In the genomic region with DNA sequence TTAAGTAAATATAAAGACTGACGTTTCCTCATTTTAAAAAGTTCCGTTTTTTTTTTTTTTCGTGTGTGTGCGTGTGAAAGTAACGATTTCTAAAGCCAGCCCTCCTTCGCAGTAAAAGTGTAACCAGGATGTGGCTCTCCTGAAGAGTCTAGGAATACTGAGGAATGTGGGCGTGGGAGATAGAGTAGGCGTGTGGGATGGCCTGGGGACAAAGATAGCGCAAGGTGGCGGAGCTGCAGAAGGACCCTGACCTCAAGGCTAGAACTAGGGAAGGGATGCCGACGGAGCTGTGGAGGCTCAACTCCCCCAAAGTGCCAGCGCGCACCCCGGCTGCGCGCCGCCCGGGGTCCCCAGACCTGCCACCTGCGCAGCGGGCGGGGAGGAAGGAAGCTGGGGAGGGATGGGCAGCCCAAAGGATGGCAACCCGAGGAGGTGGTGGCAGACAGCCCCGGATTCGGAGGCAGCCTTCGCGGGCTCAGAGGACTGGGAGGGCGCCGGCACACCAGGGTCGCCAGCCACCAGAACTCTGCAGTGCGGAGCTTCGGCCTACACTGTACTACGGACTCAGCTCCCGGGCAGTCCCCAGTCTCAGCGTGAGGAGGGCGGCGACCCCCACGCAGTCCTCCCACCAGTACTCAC, we compare ENCODE assay signal across 8 mouse cellular contexts. TPM values are rescaled to one million over a fixed set of nuclear protein-coding genes. Genes with fewer than 3 reads are reported as not detected.
A peak's percentile ranks its signal among the peaks of the same experiment; 100 is the strongest.
DNase-seq lines count a peak whose midpoint lies in the region; ATAC-seq and TF ChIP-seq lines count a peak whose summit lies in the region.

No protein-coding gene starts in this region.

- TF ChIP-seq POLR2A in bone marrow macrophage, adult 2 months (IDR thresholded peaks at IDR 0.05; ENCODE audit: borderline replicate concordance, low read depth, low read length): no peak
- no peak for TF ChIP-seq POLR2A in limb, embryonic 14.5 days (IDR thresholded peaks at IDR 0.05; ENCODE audit: borderline replicate concordance, extremely low read depth, insufficient read depth, insufficient read length)

- peaks cover 30% of the 10 kb centered on the region for H3K36me3 ChIP-seq in heart, embryonic 14.5 days (ENCODE audit: control insufficient read depth, insufficient read depth, low read length)
- peaks cover 20% of the 10 kb centered on the region for H3K36me3 ChIP-seq in limb, embryonic 14.5 days (ENCODE audit: control insufficient read depth, insufficient read depth, low read length)
- H3K36me3 ChIP-seq in midbrain, embryonic 14.5 days (ENCODE audit: control insufficient read depth, insufficient read depth, low read length): no peaks in the 10 kb centered on the region

- peak; percentile 32; the same call in 1 of the 2 replicates for ATAC-seq in heart, embryonic 14.5 days (ENCODE audit: insufficient number of reproducible peaks, insufficient read depth, low FRiP score, low read depth)
- ATAC-seq in limb, embryonic 14.5 days (ENCODE audit: low FRiP score, low read depth): peak; percentile 77
- ATAC-seq in midbrain, embryonic 14.5 days (ENCODE audit: low FRiP score, low TSS enrichment): peak; percentile 84

- peak; percentile 17 for DNase-seq in ovary, adult 18-20 months (ENCODE audit: low spot score)
- DNase-seq in ovary, postnatal 10 days (ENCODE audit: low spot score): no peak
- peak; percentile 40 for DNase-seq in limb, embryonic 14.5 days (ENCODE audit: low spot score)
- DNase-seq in midbrain, embryonic 14.5 days: peak; percentile 42
- no peak for DNase-seq in layer of hippocampus, adult 8-10 months (ENCODE audit: low spot score in 2 of 2)
- no peak for DNase-seq in layer of hippocampus, postnatal 25 days (ENCODE audit: extremely low spot score in 1 of 2, low spot score in 1 of 2)

- peak overlapping the region; percentile 76 for H3K9ac ChIP-seq in heart, embryonic 14.5 days (ENCODE audit: low read length)
- peak overlapping the region; percentile 64 for H3K9ac ChIP-seq in limb, embryonic 14.5 days (ENCODE audit: low read depth, low read length, severe bottlenecking)
- H3K9ac ChIP-seq in midbrain, embryonic 14.5 days (replicated peaks; ENCODE audit: low read length): peak overlapping the region; percentile 47; the same call in 1 of the 2 replicates

- no peaks in the 10 kb centered on the region for H3K27me3 ChIP-seq in heart, embryonic 14.5 days (ENCODE audit: control insufficient read depth, insufficient read depth, low read length)
- no peaks in the 10 kb centered on the region for H3K27me3 ChIP-seq in limb, embryonic 14.5 days (ENCODE audit: control insufficient read depth, insufficient read depth, low read length)
- no peaks in the 10 kb centered on the region for H3K27me3 ChIP-seq in midbrain, embryonic 14.5 days (ENCODE audit: control insufficient read depth, insufficient read depth, low read length)

- WGBS in heart, embryonic 14.5 days: under 1% methylated on average over 38 of the region's 38 CpGs
- WGBS in limb, embryonic 14.5 days: under 1% methylated on average over 27 of the region's 38 CpGs
- WGBS in midbrain, embryonic 14.5 days: 0% methylated on average over 38 of the region's 38 CpGs

- peak overlapping the region; percentile 53 for H3K27ac ChIP-seq in bone marrow macrophage, adult 2 months (ENCODE audit: insufficient read depth, low read depth, low read length)
- H3K27ac ChIP-seq in heart, embryonic 14.5 days (replicated peaks in 1 of 2; ENCODE audit: control insufficient read depth in 1 of 2, insufficient read depth in 1 of 2, low read depth in 2 of 2, low read length in 2 of 2): peak overlapping the region; percentile 73 to 75
- H3K27ac ChIP-seq in limb, embryonic 14.5 days (replicated peaks; ENCODE audit: low read depth, low read length): 0 out of 2 replicates have a peak overlapping the region, but pooled peaks have one; percentile 15
- peak overlapping the region; percentile 54; the same call in 1 of the 2 replicates for H3K27ac ChIP-seq in midbrain, embryonic 14.5 days (replicated peaks; ENCODE audit: low read depth, low read length)

- peaks cover 21% of the 10 kb centered on the region for H3K4me1 ChIP-seq in bone marrow macrophage, adult 2 months (ENCODE audit: control insufficient read depth, insufficient read depth, low read length)
- peaks cover 5 to 12% of the 10 kb centered on the region in 2 experiments for H3K4me1 ChIP-seq in heart, embryonic 14.5 days (ENCODE audit: control insufficient read depth in 2 of 2, insufficient read depth in 2 of 2, low read length in 2 of 2)
- H3K4me1 ChIP-seq in limb, embryonic 14.5 days (ENCODE audit: control insufficient read depth, insufficient read depth, low read length): peaks cover 12% of the 10 kb centered on the region
- H3K4me1 ChIP-seq in midbrain, embryonic 14.5 days (ENCODE audit: control insufficient read depth, insufficient read depth, low read length): 0 out of 2 replicates have a peak, but pooled peaks cover 7% of the 10 kb centered on the region

- TF ChIP-seq CTCF in bone marrow macrophage, adult 2 months (IDR thresholded peaks at IDR 0.05; ENCODE audit: low read depth, low read length): no peak

- H3K9me3 ChIP-seq in heart, embryonic 14.5 days (ENCODE audit: control insufficient read depth, low read length): no peaks in the 10 kb centered on the region
- H3K9me3 ChIP-seq in limb, embryonic 14.5 days (ENCODE audit: control insufficient read depth, low read length): no peaks in the 10 kb centered on the region
- H3K9me3 ChIP-seq in midbrain, embryonic 14.5 days (ENCODE audit: control insufficient read depth, low read length): no peaks in the 10 kb centered on the region

- H3K4me2 ChIP-seq in heart, embryonic 14.5 days (ENCODE audit: low read length): peak overlapping the region; percentile 89
- peak overlapping the region; percentile 99 for H3K4me2 ChIP-seq in limb, embryonic 14.5 days (replicated peaks; ENCODE audit: low read depth, low read length, severe bottlenecking)
- H3K4me2 ChIP-seq in midbrain, embryonic 14.5 days (ENCODE audit: low read length): peak overlapping the region; percentile 99

- peak overlapping the region; percentile 76 for H3K4me3 ChIP-seq in bone marrow macrophage, adult 2 months (ENCODE audit: insufficient read depth, low read length)
- H3K4me3 ChIP-seq in heart, embryonic 14.5 days (ENCODE audit: control insufficient read depth in 1 of 2, insufficient read depth in 1 of 2, low read depth in 1 of 2, low read length in 2 of 2): peak overlapping the region; percentile 80 to 95
- peak overlapping the region; percentile 63 for H3K4me3 ChIP-seq in limb, embryonic 14.5 days (replicated peaks; ENCODE audit: low read length)
- peak overlapping the region; percentile 67 for H3K4me3 ChIP-seq in midbrain, embryonic 14.5 days (replicated peaks; ENCODE audit: low read depth, low read length)

RNA-seq across cellular contexts. Expression of a gene that starts 0.5 kb away (rescaled TPM):
- 90.1 and 111 TPM in 2 replicates for polyA plus RNA-seq in bone marrow macrophage, adult 2 months (2012; ENCODE audit: insufficient read depth, insufficient read length, missing spikeins)
- 77.1 and 82.9 TPM in 2 replicates for polyA plus RNA-seq in heart, embryonic 14.5 days (2014; fragmentation: Nextera tagmentation; extraction: Ambion mirVana)
- 66.8 and 88.9 TPM in 2 replicates for polyA plus RNA-seq in limb, embryonic 14.5 days (2012; rRNA removed)
- polyA plus RNA-seq in limb, embryonic 14.5 days (2014; fragmentation: Nextera tagmentation; extraction: Ambion mirVana): 94.4 and 98.8 TPM in 2 replicates
- 9.6 and 26.3 TPM in 2 replicates for polyA plus RNA-seq in midbrain, embryonic 14.5 days (2014; fragmentation: Nextera tagmentation; extraction: Ambion mirVana)
- total RNA-seq in layer of hippocampus, adult 8-10 months (2022): 1 to 10 TPM in 3 of 4 experiments, under 1 TPM in 1; 0.91 to 2.7 (median 1.9) TPM
- total RNA-seq in layer of hippocampus, postnatal 25 days (2021): 1 to 10 TPM in 1 of 2 experiments, under 1 TPM in 1; 0.85 to 2.6 TPM

RNA-seq across cellular contexts. Expression of a gene that starts 31.8 kb away (rescaled TPM):
- 2,962 and 2,986 TPM in 2 replicates for polyA plus RNA-seq in bone marrow macrophage, adult 2 months (2012; ENCODE audit: insufficient read depth, insufficient read length, missing spikeins)
- polyA plus RNA-seq in heart, embryonic 14.5 days (2014; fragmentation: Nextera tagmentation; extraction: Ambion mirVana): 1,046 and 1,160 TPM in 2 replicates
- polyA plus RNA-seq in limb, embryonic 14.5 days (2012; rRNA removed): 8,964 and 9,963 TPM in 2 replicates
- 1,860 and 2,018 TPM in 2 replicates for polyA plus RNA-seq in limb, embryonic 14.5 days (2014; fragmentation: Nextera tagmentation; extraction: Ambion mirVana)
- 935 and 1,231 TPM in 2 replicates for polyA plus RNA-seq in midbrain, embryonic 14.5 days (2014; fragmentation: Nextera tagmentation; extraction: Ambion mirVana)
- total RNA-seq in layer of hippocampus, adult 8-10 months (2022): 1,000 to 10,000 TPM; 1,353 to 1,799 (median 1,659) TPM
- total RNA-seq in layer of hippocampus, postnatal 25 days (2021): 1,000 to 10,000 TPM; 1,278 to 1,525 TPM

Comparison
In these comparisons a context has a peak if more than half of its experiments do, and no peak if none do; other contexts are left out.
1. DNase-seq: peak in ovary, adult 18-20 months (single experiment), limb, embryonic 14.5 days (single experiment) and midbrain, embryonic 14.5 days (single experiment); none in ovary, postnatal 10 days (single experiment), layer of hippocampus, adult 8-10 months (0 of 2) and layer of hippocampus, postnatal 25 days (0 of 2).
2. H3K27ac ChIP-seq: peak in every context shown above with its lines; median percentile 74 in heart, embryonic 14.5 days; 54 in midbrain, embryonic 14.5 days; 53 in bone marrow macrophage, adult 2 months; 15 in limb, embryonic 14.5 days.
3. ATAC-seq: peak in every context shown above with its lines; median percentile 84 in midbrain, embryonic 14.5 days; 77 in limb, embryonic 14.5 days; 32 in heart, embryonic 14.5 days.
4. Peak in every context shown above with its lines, with median percentiles within 50 percentile points of each other: H3K4me3 ChIP-seq, H3K4me2 ChIP-seq and H3K9ac ChIP-seq.